Comparison of ENCODE assay signal across 8 mouse cellular contexts in the genomic region with DNA sequence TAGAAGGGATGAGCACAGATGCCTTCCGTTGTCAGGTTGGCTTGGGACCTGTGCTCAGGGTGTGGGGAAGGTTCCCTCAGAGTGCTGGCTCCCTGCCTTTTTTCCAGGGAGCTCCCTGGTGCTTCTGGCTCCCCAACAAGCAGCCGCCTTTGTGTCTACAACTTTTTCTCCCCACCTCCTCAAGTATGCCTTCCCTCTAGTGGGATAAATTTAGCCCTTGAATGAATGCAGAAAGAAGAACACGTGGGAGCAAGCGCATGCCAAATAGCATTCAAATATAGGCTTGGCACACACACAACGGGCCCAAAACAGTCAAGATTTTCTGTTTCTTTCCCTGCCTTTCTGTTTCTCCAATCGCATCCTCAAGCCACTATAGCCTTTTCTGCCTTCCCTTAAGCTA. TPM values are rescaled to one million over a fixed set of nuclear protein-coding genes. Genes with fewer than 3 reads are reported as not detected.
A peak's percentile ranks its signal among the peaks of the same experiment; 100 is the strongest.
DNase-seq lines count a peak whose midpoint lies in the region; ATAC-seq and TF ChIP-seq lines count a peak whose summit lies in the region.

No protein-coding gene starts in this region.

- no peak for TF ChIP-seq CTCF in cerebellum, adult 2 months (IDR thresholded peaks at IDR 0.05; ENCODE audit: borderline replicate concordance, insufficient read depth, low read depth, low read length)

- H3K9me3 ChIP-seq in embryonic facial prominence, embryonic 15.5 days (replicated peaks) = no peaks in the 10 kb centered on the region
- H3K9me3 ChIP-seq in lung, embryonic 16.5 days (ENCODE audit: control insufficient read depth, low read length) = no peaks in the 10 kb centered on the region

- no peaks in the 10 kb centered on the region; the same call in 1 of the 2 replicates for H3K4me1 ChIP-seq in cerebellum, adult 2 months (ENCODE audit: control insufficient read depth, insufficient read depth, low read length)
- peaks cover 21% of the 10 kb centered on the region for H3K4me1 ChIP-seq in embryonic facial prominence, embryonic 15.5 days
- peaks cover 11% of the 10 kb centered on the region for H3K4me1 ChIP-seq in lung, embryonic 16.5 days (replicated peaks; ENCODE audit: control insufficient read depth, insufficient read depth, low read length)

- peak; percentile 64; the same call in 1 of the 2 replicates for ATAC-seq in embryonic facial prominence, embryonic 15.5 days (ENCODE audit: insufficient number of reproducible peaks, low FRiP score, low TSS enrichment, low read depth)
- peak; percentile 66 for ATAC-seq in lung, embryonic 16.5 days (ENCODE audit: low read depth)

- H3K36me3 ChIP-seq in embryonic facial prominence, embryonic 15.5 days = no peaks in the 10 kb centered on the region
- no peaks in the 10 kb centered on the region for H3K36me3 ChIP-seq in lung, embryonic 16.5 days (ENCODE audit: control insufficient read depth, insufficient read depth, low read length)

- TF ChIP-seq POLR2A in cerebellum, adult 2 months (IDR thresholded peaks at IDR 0.05; ENCODE audit: borderline replicate concordance, insufficient read depth, low read length) = no peak

- no peak overlapping the region for H3K4me3 ChIP-seq in cerebellum, adult 2 months (replicated peaks; ENCODE audit: insufficient read depth, low read depth, low read length)
- H3K4me3 ChIP-seq in embryonic facial prominence, embryonic 15.5 days (replicated peaks) = no peak overlapping the region
- no peak overlapping the region for H3K4me3 ChIP-seq in lung, embryonic 16.5 days (ENCODE audit: low read length)

- peak; percentile 18 to 19 for DNase-seq in cerebellum, adult 2 months
- no peak for DNase-seq in cerebellum, adult 8-10 months
- peak; percentile 66 for DNase-seq in heart, postnatal 4 days
- DNase-seq in spleen, postnatal 14 days (ENCODE audit: low spot score in 2 of 2) = no peak
- no peak for DNase-seq in testis, postnatal 10 days (ENCODE audit: low spot score)
- no peak for DNase-seq in adipocyte (ENCODE audit: low spot score)

- H3K27ac ChIP-seq in cerebellum, adult 2 months (ENCODE audit: insufficient read depth, low read length) = no peak overlapping the region
- H3K27ac ChIP-seq in embryonic facial prominence, embryonic 15.5 days (replicated peaks) = peak overlapping the region; percentile 87
- H3K27ac ChIP-seq in lung, embryonic 16.5 days (ENCODE audit: low read length) = peak overlapping the region; percentile 87

- peak overlapping the region; percentile 23 for H3K4me2 ChIP-seq in embryonic facial prominence, embryonic 15.5 days (replicated peaks)
- no peak overlapping the region for H3K4me2 ChIP-seq in lung, embryonic 16.5 days (ENCODE audit: low read depth, low read length)

- H3K27me3 ChIP-seq in cerebellum, adult 2 months (ENCODE audit: control insufficient read depth, insufficient read depth, low read length) = no peaks in the 10 kb centered on the region; the same call in 1 of the 2 replicates
- H3K27me3 ChIP-seq in embryonic facial prominence, embryonic 15.5 days = no peaks in the 10 kb centered on the region
- no peaks in the 10 kb centered on the region for H3K27me3 ChIP-seq in lung, embryonic 16.5 days (ENCODE audit: control insufficient read depth, insufficient read depth, low read depth, low read length)

- no peak overlapping the region for H3K9ac ChIP-seq in embryonic facial prominence, embryonic 15.5 days
- no peak overlapping the region for H3K9ac ChIP-seq in lung, embryonic 16.5 days (ENCODE audit: low read length)

- WGBS in cerebellum, adult 2 months = 23% methylated on average over 6 of the region's 6 CpGs
- 27% methylated on average over 6 of the region's 6 CpGs for WGBS in embryonic facial prominence, embryonic 15.5 days
- 36% methylated on average over 6 of the region's 6 CpGs for WGBS in lung, embryonic 16.5 days

RNA-seq across cellular contexts. Expression of gene Pakap, which starts 6.9 kb away (rescaled TPM):
- 4.1 and 6.3 TPM in 2 replicates for polyA plus RNA-seq in cerebellum, adult 2 months (2012; rRNA removed)
- 24.8 and 27.6 TPM in 2 replicates for polyA plus RNA-seq in embryonic facial prominence, embryonic 15.5 days (2015; fragmentation: Nextera tagmentation; extraction: Ambion mirVana)
- total RNA-seq in heart, postnatal 4 days (2021) = 10 to 100 TPM; 73.5 to 80.4 TPM
- polyA plus RNA-seq in lung, embryonic 16.5 days (2015; fragmentation: Nextera tagmentation; extraction: Ambion mirVana) = 45.7 and 50.0 TPM in 2 replicates

Comparison
In these comparisons a context has a peak if more than half of its experiments do, and no peak if none do; other contexts are left out.
1. DNase-seq: peak in cerebellum, adult 2 months (2 of 2) and heart, postnatal 4 days (single experiment); none in cerebellum, adult 8-10 months (single experiment), spleen, postnatal 14 days (0 of 2), testis, postnatal 10 days (single experiment) and adipocyte (single experiment).